Mouse (Mus musculus): Measurements from ENCODE around the gene Gm13289.
A peak's percentile ranks its signal among the peaks of the same experiment; 100 is the strongest.
"Not testable (repeated sequence)": the region's sequence is repeated elsewhere in the genome, so short reads cannot be mapped to it uniquely, and the experiment has no call there.

The Gm13289 gene

GRCm38 (mm10) chr4:88782335-88782734 lies 5.6 kb downstream of the Gm13289 start:
- DNase-seq (ENCODE audit: low spot score in 2 of 2): not testable (repeated sequence)

GRCm38 (mm10) chr4:88785409-88785808 lies 8.7 kb downstream of the Gm13289 start, which contains the start of gene Gm13276:
TSS of gene Gm13276 (plus strand) at chr4:88785709.
- DNase-seq (ENCODE audit: low spot score in 2 of 2): not testable (repeated sequence)

GRCm38 (mm10) chr4:88788402-88788801 lies 11.7 kb downstream of the Gm13289 start, which contains the start of gene Gm13277:
TSS of gene Gm13277 (plus strand) at chr4:88788632.
- DNase-seq (ENCODE audit: low spot score in 2 of 2): peak; percentile 53 to 73

- DNase-seq (ENCODE audit: low spot score in 2 of 2): not testable (repeated sequence)
Measured at GRCm38 (mm10) chr4:88791250-88791649, 14.5 kb downstream of the Gm13289 start, which contains the start of gene Gm13278. TSS of gene Gm13278 (plus strand) at chr4:88791550.

- peak; percentile 88 to 90 for DNase-seq (ENCODE audit: low spot score in 2 of 2)
Measured at GRCm38 (mm10) chr4:88793936-88794675, 17.4 kb downstream of the Gm13289 start, which contains the start of gene Gm13275. TSS of gene Gm13275 (plus strand) at chr4:88794487.

GRCm38 (mm10) chr4:88797097-88797496 lies 20.4 kb downstream of the Gm13289 start, which contains the start of gene Gm13279:
TSS of gene Gm13279 (plus strand) at chr4:88797397.
- DNase-seq (ENCODE audit: low spot score in 2 of 2): not testable (repeated sequence)

GRCm38 (mm10) chr4:88799365-88799764 lies 22.6 kb downstream of the Gm13289 start, which contains the start of gene Gm13285:
TSS of gene Gm13285 (plus strand) at chr4:88799665.
- DNase-seq (ENCODE audit: low spot score in 2 of 2): not testable (repeated sequence)

- not testable (repeated sequence) for DNase-seq (ENCODE audit: low spot score in 2 of 2)
Measured at GRCm38 (mm10) chr4:88802954-88803353, 26.2 kb downstream of the Gm13289 start, which contains the start of gene Gm13287. TSS of gene Gm13287 (plus strand) at chr4:88803254.

GRCm38 (mm10) chr4:88805231-88805630 lies 28.5 kb downstream of the Gm13289 start, which contains the start of gene Gm13288:
TSS of gene Gm13288 (plus strand) at chr4:88805531.
- not testable (repeated sequence) for DNase-seq (ENCODE audit: low spot score in 2 of 2)

GRCm38 (mm10) chr4:88805761-88806160 lies 29.0 kb downstream of the Gm13289 start:
- peak; percentile 34 to 35 for DNase-seq (ENCODE audit: low spot score in 2 of 2)

GRCm38 (mm10) chr4:88815928-88816327 lies 39.2 kb downstream of the Gm13289 start, which contains the start of gene Ifna7:
TSS of gene Ifna7 (plus strand) at chr4:88816228.
- DNase-seq (ENCODE audit: low spot score in 2 of 2): no peak

GRCm38 (mm10) chr4:88819659-88820058 lies 42.9 kb downstream of the Gm13289 start, which contains the start of gene Ifna11:
TSS of gene Ifna11 (plus strand) at chr4:88819959.
- no peak for DNase-seq (ENCODE audit: low spot score in 2 of 2)

GRCm38 (mm10) chr4:88822995-88823394 lies 46.3 kb downstream of the Gm13289 start:
- DNase-seq (ENCODE audit: low spot score in 2 of 2): no peak
